Mouse (Mus musculus): ENCODE measurements at regions not wholly inside any gene's neighbourhood (a gene's known extent, or its start where the extent isn't known, plus 50 kb on each side); places are given as distances from the start of the nearest gene placed in this dataset.
"Not testable (repeated sequence)": the region's sequence is repeated elsewhere in the genome, so short reads cannot be mapped to it uniquely, and the experiment has no call there.

DNA sequence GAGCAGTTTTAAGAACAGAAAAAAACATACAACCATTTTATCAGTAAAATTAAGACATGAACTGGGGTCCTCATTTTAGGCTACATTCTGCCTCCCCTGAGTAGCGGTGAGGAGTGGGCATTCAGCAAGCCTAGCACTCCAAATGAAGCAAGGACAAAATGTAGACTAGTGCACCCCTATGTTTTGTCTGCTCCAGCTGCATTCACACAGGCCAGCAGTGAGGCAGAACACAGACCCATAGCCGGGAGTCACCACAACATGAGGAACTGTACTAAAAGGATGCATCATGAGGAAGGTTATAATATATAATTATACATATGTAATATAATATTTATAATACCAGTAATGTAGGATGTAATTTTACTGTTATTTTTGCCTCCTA, 1141.5 kb downstream of the Hace1 start:
- no peaks in the 10 kb centered on the region for H3K36me3 ChIP-seq (ENCODE audit: control insufficient read depth, insufficient read depth, low read length)
- ATAC-seq (peak; percentile 83), DNase-seq (ENCODE audit: low spot score) (no peak)
- no peaks in the 10 kb centered on the region for H3K27me3 ChIP-seq (replicated peaks; ENCODE audit: control insufficient read depth, insufficient read depth, low read length)
- H3K27ac ChIP-seq (ENCODE audit: low read depth, low read length): peak overlapping the region; percentile 90
- no peak overlapping the region for H3K9ac ChIP-seq (ENCODE audit: low read length)
- H3K4me3 ChIP-seq (ENCODE audit: low read depth, low read length): no peak overlapping the region
- 55% methylated on average over 2 of the region's 2 CpGs for WGBS
- H3K9me3 ChIP-seq (replicated peaks; ENCODE audit: control insufficient read depth, low read length): no peaks in the 10 kb centered on the region
- H3K4me1 ChIP-seq (ENCODE audit: control insufficient read depth, insufficient read depth, low read length): peaks cover 3% of the 10 kb centered on the region
- no peak overlapping the region for H3K4me2 ChIP-seq (ENCODE audit: low read length)

DNA sequence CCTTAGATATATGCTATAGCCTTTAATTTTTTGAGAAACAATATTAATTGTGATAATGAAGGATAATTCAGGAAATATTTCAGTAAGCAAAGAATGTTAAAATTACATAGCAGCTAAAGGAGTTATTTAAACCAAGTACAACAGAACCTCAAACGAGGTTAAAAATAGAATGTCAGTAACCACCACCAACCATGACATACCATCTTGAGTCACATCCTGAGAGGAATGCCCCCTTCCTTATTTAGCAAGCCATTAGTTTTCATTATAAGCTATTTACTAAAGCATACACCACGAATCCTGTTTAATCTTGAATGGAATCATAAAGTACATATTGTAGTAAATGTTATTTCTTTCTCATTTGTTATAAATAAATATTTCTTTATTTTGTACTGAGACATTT, 1146.0 kb downstream of the Hace1 start:
- peaks cover 3% of the 10 kb centered on the region for H3K4me1 ChIP-seq (ENCODE audit: control insufficient read depth, insufficient read depth, low read length)
- DNase-seq (ENCODE audit: low spot score): no peak
- WGBS: 79% methylated on average over 2 of the region's 2 CpGs
- no peaks in the 10 kb centered on the region for H3K27me3 ChIP-seq (replicated peaks; ENCODE audit: control insufficient read depth, insufficient read depth, low read length)
- no peak for ATAC-seq
- no peak overlapping the region for H3K27ac ChIP-seq (ENCODE audit: low read depth, low read length)
- no peak overlapping the region for H3K4me3 ChIP-seq (ENCODE audit: low read depth, low read length)
- H3K9me3 ChIP-seq (replicated peaks; ENCODE audit: control insufficient read depth, low read length): no peaks in the 10 kb centered on the region
- no peak overlapping the region for H3K9ac ChIP-seq (ENCODE audit: low read length)
- no peaks in the 10 kb centered on the region for H3K36me3 ChIP-seq (ENCODE audit: control insufficient read depth, insufficient read depth, low read length)
- no peak overlapping the region for H3K4me2 ChIP-seq (ENCODE audit: low read length)

DNA sequence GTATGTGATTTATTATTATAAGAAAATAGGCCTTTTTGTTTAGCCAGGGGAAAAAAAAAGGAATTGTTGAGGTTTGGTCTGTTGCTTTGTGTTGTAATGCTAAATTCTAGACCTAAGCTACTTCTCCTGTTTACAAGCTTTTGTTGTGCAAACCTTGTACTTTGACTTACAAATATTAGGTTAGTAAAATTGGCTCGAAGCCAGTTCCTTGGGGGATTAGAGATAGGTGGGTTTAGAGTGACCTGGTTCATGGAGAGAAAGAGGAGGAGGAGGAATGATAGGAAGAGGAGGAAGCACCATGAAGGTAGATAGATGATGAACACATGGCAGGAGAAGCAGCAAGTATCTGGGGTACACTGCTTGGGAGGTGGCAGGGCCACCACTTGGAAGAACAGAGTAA, 1153.0 kb downstream of the Hace1 start:
- Histone ChIP-seq H3K4me2 (ENCODE audit: low read length) (no peak overlapping the region), H3K9ac (ENCODE audit: low read length) (no peak overlapping the region), H3K27me3 (replicated peaks; ENCODE audit: control insufficient read depth, insufficient read depth, low read length) (no peaks in the 10 kb centered on the region), H3K4me1 (ENCODE audit: control insufficient read depth, insufficient read depth, low read length) (no peaks in the 10 kb centered on the region), H3K36me3 (ENCODE audit: control insufficient read depth, insufficient read depth, low read length) (no peaks in the 10 kb centered on the region), H3K4me3 (ENCODE audit: low read depth, low read length) (no peak overlapping the region), H3K27ac (ENCODE audit: low read depth, low read length) (no peak overlapping the region), H3K9me3 (replicated peaks; ENCODE audit: control insufficient read depth, low read length) (no peaks in the 10 kb centered on the region)
- WGBS: 74% methylated on average over 1 of the region's 1 CpGs
- DNase-seq (ENCODE audit: low spot score): no peak
- no peak for ATAC-seq

DNA sequence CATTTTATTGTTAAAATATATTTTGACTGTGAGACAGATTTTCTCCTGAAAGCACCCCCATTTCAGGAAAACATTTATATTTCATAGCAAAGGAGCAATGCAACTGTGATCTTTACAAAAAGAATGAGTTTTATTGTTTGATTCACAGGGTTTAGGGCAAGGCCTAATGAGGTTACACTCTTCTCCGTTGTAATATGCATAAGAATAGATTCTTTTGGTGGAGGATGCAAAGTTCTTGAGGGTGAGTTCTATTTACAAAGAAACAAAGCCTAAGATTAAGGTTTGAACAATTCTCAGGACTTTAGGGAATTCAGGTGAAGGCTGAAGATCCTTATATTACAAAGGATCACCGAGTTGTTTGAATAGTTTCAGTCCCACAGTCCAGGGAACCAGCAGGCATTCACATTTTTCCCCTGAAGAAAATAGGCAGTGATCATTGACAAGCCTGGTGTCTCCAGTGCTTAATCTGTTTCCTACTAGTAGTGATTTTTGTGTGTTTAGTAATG, 1156.2 kb downstream of the Hace1 start:
- no peaks in the 10 kb centered on the region for H3K36me3 ChIP-seq (ENCODE audit: control insufficient read depth, insufficient read depth, low read length)
- no peaks in the 10 kb centered on the region for H3K9me3 ChIP-seq (replicated peaks; ENCODE audit: control insufficient read depth, low read length)
- H3K4me2 ChIP-seq (ENCODE audit: low read length): no peak overlapping the region
- ATAC-seq (no peak), DNase-seq (ENCODE audit: low spot score) (no peak)
- no peak overlapping the region for H3K27ac ChIP-seq (ENCODE audit: low read depth, low read length)
- 5% methylated on average over 2 of the region's 2 CpGs for WGBS
- H3K4me3 ChIP-seq (ENCODE audit: low read depth, low read length): no peak overlapping the region
- H3K4me1 ChIP-seq (ENCODE audit: control insufficient read depth, insufficient read depth, low read length): no peaks in the 10 kb centered on the region
- no peak overlapping the region for H3K9ac ChIP-seq (ENCODE audit: low read length)
- no peaks in the 10 kb centered on the region for H3K27me3 ChIP-seq (replicated peaks; ENCODE audit: control insufficient read depth, insufficient read depth, low read length)

GRCm38 (mm10) chr10:46741098-46741497, 1163.5 kb downstream of the Hace1 start:
- Histone ChIP-seq H3K4me2 (ENCODE audit: low read length) (no peak overlapping the region), H3K4me3 (ENCODE audit: low read depth, low read length) (no peak overlapping the region), H3K4me1 (ENCODE audit: control insufficient read depth, insufficient read depth, low read length) (no peaks in the 10 kb centered on the region), H3K36me3 (ENCODE audit: control insufficient read depth, insufficient read depth, low read length) (no peaks in the 10 kb centered on the region), H3K9ac (ENCODE audit: low read length) (no peak overlapping the region), H3K27ac (ENCODE audit: low read depth, low read length) (no peak overlapping the region), H3K27me3 (replicated peaks; ENCODE audit: control insufficient read depth, insufficient read depth, low read length) (no peaks in the 10 kb centered on the region), H3K9me3 (replicated peaks; ENCODE audit: control insufficient read depth, low read length) (no peaks in the 10 kb centered on the region)
- DNase-seq (ENCODE audit: low spot score) (no peak), ATAC-seq (no peak)
- 80% methylated on average over 3 of the region's 3 CpGs for WGBS

GRCm38 (mm10) chr10:46742131-46742530, 1164.5 kb downstream of the Hace1 start:
- 91% methylated on average over 3 of the region's 3 CpGs for WGBS
- Histone ChIP-seq H3K27ac (ENCODE audit: low read depth, low read length) (no peak overlapping the region), H3K9ac (ENCODE audit: low read length) (no peak overlapping the region), H3K36me3 (ENCODE audit: control insufficient read depth, insufficient read depth, low read length) (no peaks in the 10 kb centered on the region), H3K9me3 (replicated peaks; ENCODE audit: control insufficient read depth, low read length) (no peaks in the 10 kb centered on the region), H3K27me3 (replicated peaks; ENCODE audit: control insufficient read depth, insufficient read depth, low read length) (no peaks in the 10 kb centered on the region), H3K4me2 (ENCODE audit: low read length) (no peak overlapping the region), H3K4me3 (ENCODE audit: low read depth, low read length) (no peak overlapping the region), H3K4me1 (ENCODE audit: control insufficient read depth, insufficient read depth, low read length) (no peaks in the 10 kb centered on the region)
- no peak for ATAC-seq
- no peak for DNase-seq (ENCODE audit: low spot score)

DNA sequence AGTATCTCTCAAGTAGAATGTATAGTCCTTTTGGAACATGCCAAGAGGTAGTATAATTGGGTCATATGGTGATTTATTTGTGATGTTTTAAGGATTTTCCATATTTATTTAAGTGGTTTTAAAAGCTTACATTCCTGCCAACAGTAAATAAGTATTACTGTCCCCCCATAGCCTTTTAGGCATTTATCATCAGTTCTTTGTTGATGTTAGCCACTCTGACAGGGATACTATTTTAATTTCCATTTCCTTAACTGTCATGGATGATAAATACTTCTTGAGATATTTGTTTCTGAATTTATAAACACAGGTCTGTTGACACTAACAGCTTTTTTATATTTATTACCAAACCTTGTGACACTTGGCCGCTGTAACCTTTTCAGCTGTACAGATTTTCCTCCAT, 1183.3 kb downstream of the Hace1 start:
- Histone ChIP-seq H3K36me3 (ENCODE audit: control insufficient read depth, insufficient read depth, low read length) (no peaks in the 10 kb centered on the region), H3K9ac (ENCODE audit: low read length) (no peak overlapping the region), H3K27me3 (replicated peaks; ENCODE audit: control insufficient read depth, insufficient read depth, low read length) (no peaks in the 10 kb centered on the region), H3K9me3 (replicated peaks; ENCODE audit: control insufficient read depth, low read length) (no peaks in the 10 kb centered on the region), H3K27ac (ENCODE audit: low read depth, low read length) (no peak overlapping the region), H3K4me2 (ENCODE audit: low read length) (no peak overlapping the region), H3K4me3 (ENCODE audit: low read depth, low read length) (no peak overlapping the region), H3K4me1 (ENCODE audit: control insufficient read depth, insufficient read depth, low read length) (no peaks in the 10 kb centered on the region)
- WGBS: 81% methylated on average over 1 of the region's 1 CpGs
- ATAC-seq (no peak), DNase-seq (ENCODE audit: low spot score) (no peak)

DNA sequence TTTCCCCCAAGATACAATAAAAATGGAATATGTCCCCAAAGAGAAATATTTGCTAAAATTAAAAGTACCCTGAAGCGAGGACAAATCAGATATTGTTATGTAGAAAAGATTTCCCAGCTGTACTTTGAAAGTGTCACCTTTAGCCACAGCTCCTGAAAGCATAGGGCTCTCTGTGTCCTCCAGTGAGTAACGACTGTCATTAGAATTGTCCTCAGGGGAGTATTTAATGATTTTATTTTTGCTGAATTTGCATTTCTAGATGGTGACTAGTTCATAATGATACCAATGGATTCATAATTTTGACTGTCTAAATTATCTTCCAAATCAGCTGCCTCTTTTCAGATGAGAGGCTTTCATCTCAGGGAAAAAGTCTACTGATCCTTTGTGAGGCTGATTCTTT, 1201.1 kb downstream of the Hace1 start:
- H3K4me1 ChIP-seq (ENCODE audit: control insufficient read depth, insufficient read depth, low read length): no peaks in the 10 kb centered on the region
- ATAC-seq (no peak), DNase-seq (ENCODE audit: low spot score) (no peak)
- no peaks in the 10 kb centered on the region for H3K27me3 ChIP-seq (replicated peaks; ENCODE audit: control insufficient read depth, insufficient read depth, low read length)
- no peak overlapping the region for H3K4me2 ChIP-seq (ENCODE audit: low read length)
- H3K4me3 ChIP-seq (ENCODE audit: low read depth, low read length): no peak overlapping the region
- no peaks in the 10 kb centered on the region for H3K9me3 ChIP-seq (replicated peaks; ENCODE audit: control insufficient read depth, low read length)
- 68% methylated on average over 2 of the region's 2 CpGs for WGBS
- no peaks in the 10 kb centered on the region for H3K36me3 ChIP-seq (ENCODE audit: control insufficient read depth, insufficient read depth, low read length)
- no peak overlapping the region for H3K9ac ChIP-seq (ENCODE audit: low read length)
- H3K27ac ChIP-seq (ENCODE audit: low read depth, low read length): no peak overlapping the region

DNA sequence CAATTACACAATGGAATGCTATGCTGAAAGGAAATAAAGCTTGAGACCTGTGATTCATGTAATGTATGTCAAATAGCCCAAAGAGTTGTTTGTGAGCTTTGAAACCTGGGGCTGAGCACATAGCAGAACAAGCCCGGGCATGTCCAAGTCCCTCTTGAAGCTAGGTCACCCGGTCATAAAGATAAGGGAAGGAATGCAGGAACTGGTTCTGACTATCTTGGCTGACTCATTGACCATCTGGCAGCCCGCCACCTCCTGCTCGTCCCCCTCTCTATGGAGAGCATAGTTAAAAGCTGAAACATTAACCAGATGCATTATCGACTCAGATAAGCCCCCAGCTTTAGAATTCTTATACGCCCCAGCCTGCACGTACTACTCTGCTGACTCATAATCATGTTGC, 1208.1 kb downstream of the Hace1 start:
- not testable (repeated sequence) for H3K9me3 ChIP-seq (replicated peaks; ENCODE audit: control insufficient read depth, low read length); DNase-seq (ENCODE audit: low spot score); ATAC-seq; H3K4me2 ChIP-seq (ENCODE audit: low read length); H3K4me1 ChIP-seq (ENCODE audit: control insufficient read depth, insufficient read depth, low read length); H3K27ac ChIP-seq (ENCODE audit: low read depth, low read length); H3K36me3 ChIP-seq (ENCODE audit: control insufficient read depth, insufficient read depth, low read length); H3K9ac ChIP-seq (ENCODE audit: low read length); H3K27me3 ChIP-seq (replicated peaks; ENCODE audit: control insufficient read depth, insufficient read depth, low read length); H3K4me3 ChIP-seq (ENCODE audit: low read depth, low read length)
- WGBS: 94% methylated on average over 7 of the region's 7 CpGs
